Mouse (Mus musculus) cerebellum, adult 2 months (tissue): ENCODE results near the gene Nrxn2. TPM values are rescaled to one million over a fixed set of nuclear protein-coding genes. Genes with fewer than 3 reads are reported as not detected.

Source experiments
- DNase-seq, 2 experiments: peaks; one replicate each; pipeline ENCODE4 v3.0.0; 2021
- H3K27ac ChIP-seq: fragments of 200-500 bp; 2 replicates; pipeline ENCODE4 v1.5.1; 2012; ENCODE audit warnings: low read length, control low read depth, inconsistent platforms; ENCODE audit not compliant: insufficient read depth
- H3K27me3 ChIP-seq: fragments of 200-500 bp; 2 replicates; pipeline ENCODE4 v1.6.1; 2012; ENCODE audit warnings: inconsistent platforms, mild to moderate bottlenecking, low read length, moderate library complexity; ENCODE audit not compliant: control insufficient read depth, insufficient read depth
- H3K4me1 ChIP-seq: fragments of 200-500 bp; 2 replicates; pipeline ENCODE4 v1.6.1; 2011; ENCODE audit warnings: low read length; ENCODE audit not compliant: control insufficient read depth, insufficient read depth
- H3K4me3 ChIP-seq: fragments of 200-500 bp; replicated peaks from 2 replicates; pipeline ENCODE3; 2011; ENCODE audit warnings: mild to moderate bottlenecking, low read depth, low read length, control low read depth; ENCODE audit not compliant: insufficient read depth
- CTCF ChIP-seq: fragments of 200-500 bp; IDR thresholded peaks from 2 replicates; pipeline ENCODE4 v1.5.1; 2011; ENCODE audit warnings: low read depth, mild to moderate bottlenecking, control low read depth, low read length, moderate library complexity, borderline replicate concordance; ENCODE audit not compliant: insufficient read depth
- POLR2A ChIP-seq: fragments of 200-500 bp; IDR thresholded peaks from 2 replicates; pipeline ENCODE4 v1.6.1; 2011; ENCODE audit warnings: low read length, control low read depth, borderline replicate concordance; ENCODE audit not compliant: insufficient read depth
- WGBS: fragments of 180-500 bp; shearing (Covaris S2); methylation state at CpG from one replicate; pipeline ENCODE4 v1.1.7; 2018; 5-methylcytosine and 5-hydroxymethylcytosine counted together
- polyA plus RNA-seq: library from polyadenylated mRNA; depleted of rRNA; stranded (reverse); fragments of >200 nt; gene quantifications from 2 replicates; pipeline ENCODE4 v1.2.3, GENCODE M21; 2012

Nrxn2 gene
- polyA plus RNA-seq, 1 experiment, result 420 TPM

- DNase-seq, result no peak
- TF ChIP-seq CTCF, result no peak
- no peak for TF ChIP-seq POLR2A
- no peak overlapping the region for H3K4me3 ChIP-seq
- H3K4me1 ChIP-seq, result peaks cover 75% of the 10 kb centered on the region
- H3K27me3 ChIP-seq, result no peaks in the 10 kb centered on the region
- 69% methylated on average over 6 of the region's 6 CpGs for WGBS
- H3K27ac ChIP-seq, result no peak overlapping the region
Observed at GRCm38 (mm10) chr19:6514940-6515339, 96.4 kb downstream of the Nrxn2 start.

- Histone ChIP-seq H3K27me3 (no peaks in the 10 kb centered on the region), H3K4me1 (peaks cover 75% of the 10 kb centered on the region), H3K27ac (no peak overlapping the region), H3K4me3 (no peak overlapping the region)
- 67% methylated on average over 5 of the region's 5 CpGs for WGBS
- no peak for DNase-seq
- TF ChIP-seq POLR2A, result no peak
Observed at GRCm38 (mm10) chr19:6515448-6515847, 96.9 kb downstream of the Nrxn2 start.

GRCm38 (mm10) chr19:6516153-6516552 is 97.6 kb downstream of the Nrxn2 start:
- Histone ChIP-seq H3K27ac (peak overlapping the region; percentile 42; the same call in 1 of the 2 replicates), H3K27me3 (no peaks in the 10 kb centered on the region), H3K4me3 (no peak overlapping the region), H3K4me1 (peaks cover 75% of the 10 kb centered on the region)
- peak in 1 of 2 experiments; percentile 68 for DNase-seq
- TF ChIP-seq POLR2A (no peak), CTCF (no peak)
- 12% methylated on average over 8 of the region's 8 CpGs for WGBS

GRCm38 (mm10) chr19:6518601-6519000 is 100.1 kb downstream of the Nrxn2 start:
- H3K4me3 ChIP-seq, result no peak overlapping the region
- H3K27ac ChIP-seq, result peak overlapping the region; percentile 41; the same call in 1 of the 2 replicates
- H3K27me3 ChIP-seq, result no peaks in the 10 kb centered on the region
- 18% methylated on average over 5 of the region's 5 CpGs for WGBS
- peaks cover 78% of the 10 kb centered on the region for H3K4me1 ChIP-seq
- DNase-seq, result no peak
- TF ChIP-seq CTCF, result no peak
- TF ChIP-seq POLR2A, result no peak

GRCm38 (mm10) chr19:6519483-6519882 is 101.0 kb downstream of the Nrxn2 start:
- Histone ChIP-seq H3K4me3 (no peak overlapping the region), H3K4me1 (peaks cover 87% of the 10 kb centered on the region), H3K27me3 (no peaks in the 10 kb centered on the region), H3K27ac (peak overlapping the region; percentile 68)
- no peak for TF ChIP-seq POLR2A
- no peak for TF ChIP-seq CTCF
- 11% methylated on average over 2 of the region's 2 CpGs for WGBS
- DNase-seq, result no peak

GRCm38 (mm10) chr19:6521630-6522029 is 103.1 kb downstream of the Nrxn2 start:
- DNase-seq, result no peak
- no peak for TF ChIP-seq POLR2A
- TF ChIP-seq CTCF, result no peak
- H3K4me3 ChIP-seq, result no peak overlapping the region
- WGBS, result 20% methylated on average over 3 of the region's 3 CpGs
- H3K27ac ChIP-seq, result peak overlapping the region; percentile 68
- H3K27me3 ChIP-seq, result no peaks in the 10 kb centered on the region
- peaks cover 92% of the 10 kb centered on the region for H3K4me1 ChIP-seq

GRCm38 (mm10) chr19:6522289-6522688 is 103.8 kb downstream of the Nrxn2 start:
- DNase-seq, result no peak
- Histone ChIP-seq H3K4me1 (peaks cover 92% of the 10 kb centered on the region), H3K27me3 (no peaks in the 10 kb centered on the region), H3K27ac (no peak overlapping the region), H3K4me3 (no peak overlapping the region)
- TF ChIP-seq POLR2A, result no peak
- no peak for TF ChIP-seq CTCF
- WGBS, result 76% methylated on average over 14 of the region's 14 CpGs

- Histone ChIP-seq H3K27ac (peak overlapping the region; percentile 50), H3K27me3 (no peaks in the 10 kb centered on the region), H3K4me3 (no peak overlapping the region), H3K4me1 (peaks cover 91% of the 10 kb centered on the region)
- WGBS, result 23% methylated on average over 4 of the region's 4 CpGs
- DNase-seq, result no peak
- no peak for TF ChIP-seq POLR2A
- no peak for TF ChIP-seq CTCF
Observed at GRCm38 (mm10) chr19:6525023-6525422, 106.5 kb downstream of the Nrxn2 start.
